Mouse (Mus musculus) myocyte (in vitro differentiated cells): Measurements from ENCODE around the gene Rhoh. TPM values are rescaled to one million over a fixed set of nuclear protein-coding genes. Genes with fewer than 3 reads are reported as not detected.

Source experiments
- H3K27me3 ChIP-seq: one replicate; pipeline ENCODE4 v1.6.1; 2011; ENCODE audit not compliant: control insufficient read depth, insufficient read depth, insufficient read length
- H3K36me3 ChIP-seq: one replicate; pipeline ENCODE4 v1.6.1; 2011; ENCODE audit not compliant: control insufficient read depth, insufficient read depth
- H3K4me2 ChIP-seq: one replicate; pipeline ENCODE4 v1.6.1; 2011; ENCODE audit warnings: low read depth, control low read depth
- H3K4me3 ChIP-seq: one replicate; pipeline ENCODE4 v1.5.1; 2011; ENCODE audit warnings: mild to moderate bottlenecking, control low read depth, moderate library complexity
- H3K79me2 ChIP-seq: one replicate; pipeline ENCODE4 v1.6.1; 2011; ENCODE audit not compliant: control insufficient read depth, insufficient read depth
- H3ac ChIP-seq: one replicate; pipeline ENCODE4 v1.6.1; 2011; ENCODE audit not compliant: control insufficient read depth, insufficient read length
- CEBPB ChIP-seq: IDR thresholded peaks from 2 replicates; pipeline ENCODE4 v1.6.1; 2011; ENCODE audit warnings: mild to moderate bottlenecking, moderate library complexity; ENCODE audit not compliant: poor library complexity, insufficient read depth, severe bottlenecking
- E2F4 ChIP-seq: IDR thresholded peaks from one replicate; pipeline ENCODE4 v1.6.1; 2011; ENCODE audit warnings: mild to moderate bottlenecking, control low read depth, moderate library complexity; ENCODE audit not compliant: insufficient read depth
- MAX ChIP-seq: IDR thresholded peaks from one replicate; pipeline ENCODE4 v1.6.1; 2011; ENCODE audit warnings: low read depth, mild to moderate bottlenecking, control low read depth
- MYOD1 ChIP-seq, 3 experiments: IDR thresholded peaks; one replicate each; pipeline ENCODE4 v1.6.1; 2011; ENCODE audit warnings: control low read depth in 2 of 3, low read depth in 2 of 3, mild to moderate bottlenecking in 2 of 3, moderate library complexity in 1 of 3; ENCODE audit not compliant: insufficient read length in 2 of 3, control insufficient read depth in 1 of 3
- MYOG ChIP-seq, 3 experiments: IDR thresholded peaks; one replicate each; pipeline ENCODE4 v1.6.1; 2011; ENCODE audit warnings: control low read depth in 2 of 3, low read depth in 2 of 3, mild to moderate bottlenecking in 2 of 3; ENCODE audit not compliant: insufficient read length in 2 of 3, control insufficient read depth in 1 of 3, insufficient read depth in 1 of 3
- POLR2A ChIP-seq: IDR thresholded peaks from one replicate; pipeline ENCODE4 v1.6.1; 2011; ENCODE audit warnings: low read depth, mild to moderate bottlenecking, control low read depth, moderate library complexity; ENCODE audit not compliant: insufficient read length
- POLR2AphosphoS2 ChIP-seq: IDR thresholded peaks from one replicate; pipeline ENCODE4 v1.6.1; 2011; ENCODE audit warnings: low read depth, control low read depth; ENCODE audit not compliant: insufficient read length
- REST ChIP-seq: IDR thresholded peaks from one replicate; pipeline ENCODE4 v1.6.1; 2011; ENCODE audit warnings: mild to moderate bottlenecking, control low read depth, moderate library complexity; ENCODE audit not compliant: insufficient read depth, insufficient read length
- SRF ChIP-seq: IDR thresholded peaks from one replicate; pipeline ENCODE4 v1.6.1; 2011; ENCODE audit warnings: low read depth; ENCODE audit not compliant: control insufficient read depth, insufficient read length
- TCF12 ChIP-seq: IDR thresholded peaks from one replicate; pipeline ENCODE4 v1.6.1; 2011; ENCODE audit warnings: mild to moderate bottlenecking, control low read depth; ENCODE audit not compliant: poor library complexity, insufficient read depth, severe bottlenecking
- TCF3 ChIP-seq: IDR thresholded peaks from one replicate; pipeline ENCODE4 v1.6.1; 2011; ENCODE audit warnings: low read depth, control low read depth; ENCODE audit not compliant: insufficient read length
- USF1 ChIP-seq: IDR thresholded peaks from one replicate; pipeline ENCODE4 v1.6.1; 2011; ENCODE audit warnings: low read depth, mild to moderate bottlenecking, control low read depth, moderate library complexity
- polyA plus RNA-seq: library from polyadenylated mRNA; unstranded; fragments of >200 nt; fragmentation: generic; extraction: Trizol; gene quantifications from one replicate; pipeline ENCODE4 v1.2.1, GENCODE M21; 2012; ENCODE audit warnings: missing spikeins

Gene Rhoh
- polyA plus RNA-seq, 1 experiment: 0.28 TPM

GRCm38 (mm10) chr5:65919904-65920303, 58.9 kb downstream of the Rhoh start:
- Histone ChIP-seq H3K79me2 (no peaks in the 10 kb centered on the region), H3K36me3 (no peaks in the 10 kb centered on the region), H3K4me2 (no peak overlapping the region), H3ac (no peak overlapping the region), H3K27me3 (no peaks in the 10 kb centered on the region), H3K4me3 (no peak overlapping the region)
- TF ChIP-seq REST: no peak
- no peak for TF ChIP-seq CEBPB
- TF ChIP-seq MYOG (IDR thresholded peaks at IDR 0.05; ENCODE audit: control insufficient read depth in 1 of 3, insufficient read depth in 1 of 3, insufficient read length in 2 of 3, low read depth in 2 of 3): no peak
- TF ChIP-seq TCF12: no peak
- TF ChIP-seq USF1: no peak
- no peak for TF ChIP-seq SRF
- no peak for TF ChIP-seq E2F4
- no peak for TF ChIP-seq TCF3
- no peak for TF ChIP-seq MAX
- no peak for TF ChIP-seq POLR2A
- TF ChIP-seq POLR2AphosphoS2: no peak
- TF ChIP-seq MYOD1 (IDR thresholded peaks at IDR 0.05; ENCODE audit: control insufficient read depth in 1 of 3, insufficient read length in 2 of 3, low read depth in 2 of 3): no peak

- Histone ChIP-seq H3K36me3 (no peaks in the 10 kb centered on the region), H3K4me3 (no peak overlapping the region), H3K79me2 (no peaks in the 10 kb centered on the region), H3K27me3 (peaks cover 5% of the 10 kb centered on the region), H3ac (no peak overlapping the region), H3K4me2 (no peak overlapping the region)
- no peak for TF ChIP-seq MAX
- TF ChIP-seq USF1: no peak
- TF ChIP-seq MYOD1 (IDR thresholded peaks at IDR 0.05; ENCODE audit: control insufficient read depth in 1 of 3, insufficient read length in 2 of 3, low read depth in 2 of 3): no peak
- TF ChIP-seq MYOG (IDR thresholded peaks at IDR 0.05; ENCODE audit: control insufficient read depth in 1 of 3, insufficient read depth in 1 of 3, insufficient read length in 2 of 3, low read depth in 2 of 3): no peak
- no peak for TF ChIP-seq TCF3
- TF ChIP-seq TCF12: no peak
- TF ChIP-seq E2F4: no peak
- no peak for TF ChIP-seq REST
- TF ChIP-seq POLR2A: no peak
- no peak for TF ChIP-seq POLR2AphosphoS2
Observed at GRCm38 (mm10) chr5:65920701-65921426, 59.9 kb downstream of the Rhoh start.

GRCm38 (mm10) chr5:65921477-65922138, 60.6 kb downstream of the Rhoh start:
- Histone ChIP-seq H3K36me3 (no peaks in the 10 kb centered on the region), H3K4me3 (no peak overlapping the region), H3K4me2 (no peak overlapping the region), H3K27me3 (peaks cover 5% of the 10 kb centered on the region), H3ac (no peak overlapping the region), H3K79me2 (no peaks in the 10 kb centered on the region)
- no peak for TF ChIP-seq REST
- TF ChIP-seq TCF12: no peak
- TF ChIP-seq TCF3: no peak
- TF ChIP-seq POLR2A: no peak
- TF ChIP-seq CEBPB: no peak
- TF ChIP-seq SRF: no peak
- no peak for TF ChIP-seq MYOG (IDR thresholded peaks at IDR 0.05; ENCODE audit: control insufficient read depth in 1 of 3, insufficient read depth in 1 of 3, insufficient read length in 2 of 3, low read depth in 2 of 3)
- no peak for TF ChIP-seq E2F4

GRCm38 (mm10) chr5:65926666-65927065, 65.7 kb downstream of the Rhoh start:
- Histone ChIP-seq H3K79me2 (no peaks in the 10 kb centered on the region), H3K4me2 (no peak overlapping the region), H3K27me3 (peaks cover 5% of the 10 kb centered on the region), H3K4me3 (no peak overlapping the region), H3ac (no peak overlapping the region), H3K36me3 (no peaks in the 10 kb centered on the region)
- TF ChIP-seq POLR2A: no peak
- no peak for TF ChIP-seq POLR2AphosphoS2

- TF ChIP-seq POLR2A (no peak), MAX (no peak), TCF3 (no peak), USF1 (no peak), MYOG (IDR thresholded peaks at IDR 0.05; ENCODE audit: control insufficient read depth in 1 of 3, insufficient read depth in 1 of 3, insufficient read length in 2 of 3, low read depth in 2 of 3) (no peak), TCF12 (no peak), POLR2AphosphoS2 (no peak), MYOD1 (IDR thresholded peaks at IDR 0.05; ENCODE audit: control insufficient read depth in 1 of 3, insufficient read length in 2 of 3, low read depth in 2 of 3) (no peak), REST (no peak), E2F4 (no peak), SRF (no peak), CEBPB (no peak)
- H3K4me3 ChIP-seq: no peak overlapping the region
Observed at GRCm38 (mm10) chr5:65929162-65929561, 68.1 kb downstream of the Rhoh start.

More at GRCm38 (mm10) chr5:65929162-65929561, 68.1 kb downstream of the Rhoh start:
- peaks cover 5% of the 10 kb centered on the region for H3K27me3 ChIP-seq
- H3ac ChIP-seq: no peak overlapping the region
- H3K79me2 ChIP-seq: no peaks in the 10 kb centered on the region
- no peak overlapping the region for H3K4me2 ChIP-seq
- no peaks in the 10 kb centered on the region for H3K36me3 ChIP-seq
